Mouse (Mus musculus): ENCODE measurements around the gene Rhbdf2.
A peak's percentile ranks its signal among the peaks of the same experiment; 100 is the strongest.
"Not testable (repeated sequence)": the region's sequence is repeated elsewhere in the genome, so short reads cannot be mapped to it uniquely, and the experiment has no call there.

Gene Rhbdf2

GRCm38 (mm10) chr11:116619561-116619960, 7.3 kb downstream of the Rhbdf2 start:
- no peak for DNase-seq (ENCODE audit: low spot score in 2 of 2)

GRCm38 (mm10) chr11:116619156-116619555, 7.7 kb downstream of the Rhbdf2 start:
- DNase-seq (ENCODE audit: low spot score in 2 of 2), result no peak

- no peak for DNase-seq (ENCODE audit: low spot score in 2 of 2)
Observed at GRCm38 (mm10) chr11:116618666-116619065, 8.2 kb downstream of the Rhbdf2 start.

- no peak for DNase-seq (ENCODE audit: low spot score in 2 of 2)
Observed at GRCm38 (mm10) chr11:116617641-116618040, 9.2 kb downstream of the Rhbdf2 start.

- no peak for DNase-seq (ENCODE audit: low spot score in 2 of 2)
Observed at GRCm38 (mm10) chr11:116616438-116617118, 10.2 kb downstream of the Rhbdf2 start.

- DNase-seq (ENCODE audit: low spot score in 2 of 2), result no peak
Observed at GRCm38 (mm10) chr11:116615735-116616437, 10.9 kb downstream of the Rhbdf2 start.

- DNase-seq (ENCODE audit: low spot score in 2 of 2), result no peak
Observed at GRCm38 (mm10) chr11:116613234-116613633, 13.6 kb downstream of the Rhbdf2 start.

- DNase-seq (ENCODE audit: low spot score in 2 of 2), result no peak
Observed at GRCm38 (mm10) chr11:116612554-116612953, 14.3 kb downstream of the Rhbdf2 start.

GRCm38 (mm10) chr11:116611883-116612282, 14.9 kb downstream of the Rhbdf2 start:
- no peak for DNase-seq (ENCODE audit: low spot score in 2 of 2)

GRCm38 (mm10) chr11:116611168-116611567, 15.7 kb downstream of the Rhbdf2 start:
- not testable (repeated sequence) for DNase-seq (ENCODE audit: low spot score in 2 of 2)

- DNase-seq (ENCODE audit: low spot score in 2 of 2), result no peak
Observed at GRCm38 (mm10) chr11:116609965-116610630, 16.7 kb downstream of the Rhbdf2 start.

GRCm38 (mm10) chr11:116607717-116608116, 19.1 kb downstream of the Rhbdf2 start:
- no peak for DNase-seq (ENCODE audit: low spot score in 2 of 2)

- no peak for DNase-seq (ENCODE audit: low spot score in 2 of 2)
Observed at GRCm38 (mm10) chr11:116604097-116604496, 22.7 kb downstream of the Rhbdf2 start.

GRCm38 (mm10) chr11:116603339-116603738, 23.5 kb downstream of the Rhbdf2 start:
- no peak for DNase-seq (ENCODE audit: low spot score in 2 of 2)

GRCm38 (mm10) chr11:116602043-116602442, 24.8 kb downstream of the Rhbdf2 start:
- DNase-seq (ENCODE audit: low spot score in 2 of 2), result no peak

- no peak for DNase-seq (ENCODE audit: low spot score in 2 of 2)
Observed at GRCm38 (mm10) chr11:116601166-116601565, 25.7 kb downstream of the Rhbdf2 start.

GRCm38 (mm10) chr11:116599230-116599629, 27.6 kb downstream of the Rhbdf2 start:
- DNase-seq (ENCODE audit: low spot score in 2 of 2), result no peak

- no peak for DNase-seq (ENCODE audit: low spot score in 2 of 2)
Observed at GRCm38 (mm10) chr11:116598193-116598592, 28.6 kb downstream of the Rhbdf2 start.

GRCm38 (mm10) chr11:116596766-116597165, 30.1 kb downstream of the Rhbdf2 start:
- DNase-seq (ENCODE audit: low spot score in 2 of 2), result no peak

- DNase-seq (ENCODE audit: low spot score in 2 of 2), result no peak
Observed at GRCm38 (mm10) chr11:116593345-116593744, 33.5 kb downstream of the Rhbdf2 start.

GRCm38 (mm10) chr11:116592428-116592827, 34.4 kb downstream of the Rhbdf2 start:
- peak; percentile 93 to 95 for DNase-seq (ENCODE audit: low spot score in 2 of 2)

GRCm38 (mm10) chr11:116591621-116592020, 35.2 kb downstream of the Rhbdf2 start:
- no peak for DNase-seq (ENCODE audit: low spot score in 2 of 2)

GRCm38 (mm10) chr11:116589574-116589973, 37.2 kb downstream of the Rhbdf2 start:
- no peak for DNase-seq (ENCODE audit: low spot score in 2 of 2)
